Mouse (Mus musculus): Measurements from ENCODE around the gene Slc5a4b. TPM values are rescaled to one million over a fixed set of nuclear protein-coding genes. Genes with fewer than 3 reads are reported as not detected.

Slc5a4b gene
- polyA plus RNA-seq (2012; fragmentation: generic; extraction: Trizol), result not detected
- long read RNA-seq, experiment 1, result 0 reads
- long read RNA-seq, experiment 2, result 0 reads

DNA sequence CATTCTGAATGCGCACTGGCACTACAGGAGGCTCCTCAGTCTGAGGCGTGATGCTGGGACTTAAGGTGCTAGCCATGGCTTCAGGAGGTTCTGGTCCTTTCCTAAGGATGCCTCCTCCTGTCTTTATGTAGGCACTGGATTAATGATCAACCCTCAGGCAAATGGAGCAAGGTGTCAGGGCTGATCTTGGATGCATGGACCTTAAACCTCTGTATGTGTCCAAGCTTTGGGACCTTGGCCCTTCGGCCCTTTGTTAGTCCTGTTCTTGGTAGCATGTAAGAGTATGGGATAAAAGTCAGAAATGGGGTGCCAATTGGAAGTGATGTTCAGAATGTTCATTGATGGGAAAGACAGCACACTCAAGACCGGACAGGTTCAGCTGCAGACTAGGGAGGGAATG is at the start of gene Slc5a4b:
Gene Slc5a4b, minus strand, starts transcription at position 101 of the 400 bp plus-strand sequence.
- no peaks in the 10 kb centered on the region for H3K79me2 ChIP-seq (ENCODE audit: control insufficient read depth, insufficient read depth)
- H3K27me3 ChIP-seq (ENCODE audit: control insufficient read depth, insufficient read depth, insufficient read length), result peaks cover 12% of the 10 kb centered on the region
- TF ChIP-seq MYOG (IDR thresholded peaks at IDR 0.05; ENCODE audit: control insufficient read depth, extremely low read depth, insufficient read length) (no peak), MYOD1 (IDR thresholded peaks at IDR 0.05; ENCODE audit: control insufficient read depth, insufficient read length, low read depth) (no peak), FOSL1 (IDR thresholded peaks at IDR 0.05; ENCODE audit: insufficient read depth, low read length, poor library complexity, severe bottlenecking) (no peak), USF1 (IDR thresholded peaks at IDR 0.05; ENCODE audit: low read depth) (no peak), MAX (IDR thresholded peaks at IDR 0.05) (no peak), CEBPB (IDR thresholded peaks at IDR 0.05; ENCODE audit: low read depth) (no peak), CTCF (IDR thresholded peaks at IDR 0.05; ENCODE audit: control insufficient read depth, insufficient read depth, insufficient read length) (no peak)
- H3ac ChIP-seq (ENCODE audit: control insufficient read depth, insufficient read length, low read depth), result no peak within 1 kb of the TSS
- H3K36me3 ChIP-seq (ENCODE audit: control insufficient read depth, insufficient read depth), result no peaks in the 10 kb centered on the region
- H3K4me3 ChIP-seq (ENCODE audit: insufficient read depth, poor library complexity, severe bottlenecking), result no peak within 1 kb of the TSS
- H3K79me3 ChIP-seq (ENCODE audit: low read depth), result no peaks in the 10 kb centered on the region

- Histone ChIP-seq H3K79me2 (ENCODE audit: control insufficient read depth, insufficient read depth) (no peaks in the 10 kb centered on the region), H3ac (ENCODE audit: control insufficient read depth, insufficient read length, low read depth) (no peak overlapping the region)
These were observed 47.2 kb upstream of the Slc5a4b start for GRCm38 (mm10) chr10:76158009-76158408.

DNA sequence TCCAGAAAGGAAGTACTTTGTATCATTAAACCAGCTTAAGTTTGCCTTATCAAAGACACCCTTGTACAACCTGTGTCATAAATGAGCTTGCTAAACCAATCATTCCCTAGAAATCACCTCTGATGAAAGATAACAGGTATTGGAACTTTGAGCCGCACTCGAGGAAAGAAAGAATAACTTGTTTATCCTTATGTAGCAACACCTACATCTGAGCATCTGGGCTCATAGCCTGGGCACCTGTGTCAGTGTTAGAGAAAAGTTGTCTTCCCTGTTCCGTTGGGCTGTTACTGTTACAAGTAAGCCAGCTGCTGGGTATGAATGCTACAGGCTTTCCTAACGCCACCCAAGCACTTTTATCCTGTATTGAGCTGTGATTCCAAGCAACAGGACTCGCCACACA is 46.8 kb upstream of the Slc5a4b start:
- Histone ChIP-seq H3K79me2 (ENCODE audit: control insufficient read depth, insufficient read depth) (no peaks in the 10 kb centered on the region), H3K36me3 (ENCODE audit: control insufficient read depth, insufficient read depth) (no peaks in the 10 kb centered on the region), H3K79me3 (ENCODE audit: low read depth) (no peaks in the 10 kb centered on the region), H3ac (ENCODE audit: control insufficient read depth, insufficient read length, low read depth) (no peak overlapping the region), H3K4me3 (ENCODE audit: insufficient read depth, poor library complexity, severe bottlenecking) (no peak overlapping the region), H3K27me3 (ENCODE audit: control insufficient read depth, insufficient read depth, insufficient read length) (peaks cover 23% of the 10 kb centered on the region)
- TF ChIP-seq MAX (IDR thresholded peaks at IDR 0.05) (no peak), USF1 (IDR thresholded peaks at IDR 0.05; ENCODE audit: low read depth) (no peak), MYOD1 (IDR thresholded peaks at IDR 0.05; ENCODE audit: control insufficient read depth, insufficient read length, low read depth) (no peak), MYOG (IDR thresholded peaks at IDR 0.05; ENCODE audit: control insufficient read depth, extremely low read depth, insufficient read length) (no peak), CEBPB (IDR thresholded peaks at IDR 0.05; ENCODE audit: low read depth) (no peak), FOSL1 (IDR thresholded peaks at IDR 0.05; ENCODE audit: insufficient read depth, low read length, poor library complexity, severe bottlenecking) (no peak), CTCF (IDR thresholded peaks at IDR 0.05; ENCODE audit: control insufficient read depth, insufficient read depth, insufficient read length) (no peak)

More at GRCm38 (mm10) chr10:76158009-76158408, 47.2 kb upstream of the Slc5a4b start:
- no peaks in the 10 kb centered on the region for H3K36me3 ChIP-seq (ENCODE audit: control insufficient read depth, insufficient read depth)
- no peak for TF ChIP-seq MAX (IDR thresholded peaks at IDR 0.05)
- TF ChIP-seq CEBPB (IDR thresholded peaks at IDR 0.05; ENCODE audit: low read depth), result no peak
- TF ChIP-seq MYOG (IDR thresholded peaks at IDR 0.05; ENCODE audit: control insufficient read depth, extremely low read depth, insufficient read length), result no peak
- TF ChIP-seq MYOD1 (IDR thresholded peaks at IDR 0.05; ENCODE audit: control insufficient read depth, insufficient read length, low read depth), result no peak
- no peak for TF ChIP-seq FOSL1 (IDR thresholded peaks at IDR 0.05; ENCODE audit: insufficient read depth, low read length, poor library complexity, severe bottlenecking)
- TF ChIP-seq USF1 (IDR thresholded peaks at IDR 0.05; ENCODE audit: low read depth), result no peak
- no peak for TF ChIP-seq CTCF (IDR thresholded peaks at IDR 0.05; ENCODE audit: control insufficient read depth, insufficient read depth, insufficient read length)
- no peaks in the 10 kb centered on the region for H3K79me3 ChIP-seq (ENCODE audit: low read depth)
- H3K4me3 ChIP-seq (ENCODE audit: insufficient read depth, poor library complexity, severe bottlenecking), result no peak overlapping the region
- peaks cover 23% of the 10 kb centered on the region for H3K27me3 ChIP-seq (ENCODE audit: control insufficient read depth, insufficient read depth, insufficient read length)

DNA sequence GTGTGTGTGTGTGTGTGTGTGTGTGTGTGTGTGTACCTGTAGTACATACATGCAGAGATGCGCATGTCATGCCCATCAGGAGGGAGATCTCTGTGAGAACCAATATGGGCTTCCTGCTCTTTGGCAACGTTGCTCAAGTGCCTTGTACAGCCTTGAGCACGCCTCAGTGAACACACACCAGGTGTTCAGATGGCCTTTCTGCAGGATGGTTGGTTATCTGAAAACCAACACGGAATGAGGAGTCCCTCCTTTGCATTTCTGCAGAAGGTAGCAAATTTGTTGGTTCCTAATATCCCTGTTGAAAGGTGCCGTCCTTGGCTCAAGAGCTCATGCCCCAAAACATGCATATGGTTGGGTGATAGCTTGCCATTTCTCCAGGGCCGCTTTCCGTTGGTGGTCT is 45.1 kb upstream of the Slc5a4b start:
- Histone ChIP-seq H3K79me2 (ENCODE audit: control insufficient read depth, insufficient read depth) (no peaks in the 10 kb centered on the region), H3K4me3 (ENCODE audit: insufficient read depth, poor library complexity, severe bottlenecking) (no peak overlapping the region), H3K36me3 (ENCODE audit: control insufficient read depth, insufficient read depth) (no peaks in the 10 kb centered on the region), H3K27me3 (ENCODE audit: control insufficient read depth, insufficient read depth, insufficient read length) (peaks cover 27% of the 10 kb centered on the region), H3K79me3 (ENCODE audit: low read depth) (no peaks in the 10 kb centered on the region), H3ac (ENCODE audit: control insufficient read depth, insufficient read length, low read depth) (no peak overlapping the region)
- TF ChIP-seq MAX (IDR thresholded peaks at IDR 0.05) (no peak), FOSL1 (IDR thresholded peaks at IDR 0.05; ENCODE audit: insufficient read depth, low read length, poor library complexity, severe bottlenecking) (no peak), MYOG (IDR thresholded peaks at IDR 0.05; ENCODE audit: control insufficient read depth, extremely low read depth, insufficient read length) (no peak), CEBPB (IDR thresholded peaks at IDR 0.05; ENCODE audit: low read depth) (no peak), CTCF (IDR thresholded peaks at IDR 0.05; ENCODE audit: control insufficient read depth, insufficient read depth, insufficient read length) (no peak), MYOD1 (IDR thresholded peaks at IDR 0.05; ENCODE audit: control insufficient read depth, insufficient read length, low read depth) (no peak), USF1 (IDR thresholded peaks at IDR 0.05; ENCODE audit: low read depth) (no peak)

DNA sequence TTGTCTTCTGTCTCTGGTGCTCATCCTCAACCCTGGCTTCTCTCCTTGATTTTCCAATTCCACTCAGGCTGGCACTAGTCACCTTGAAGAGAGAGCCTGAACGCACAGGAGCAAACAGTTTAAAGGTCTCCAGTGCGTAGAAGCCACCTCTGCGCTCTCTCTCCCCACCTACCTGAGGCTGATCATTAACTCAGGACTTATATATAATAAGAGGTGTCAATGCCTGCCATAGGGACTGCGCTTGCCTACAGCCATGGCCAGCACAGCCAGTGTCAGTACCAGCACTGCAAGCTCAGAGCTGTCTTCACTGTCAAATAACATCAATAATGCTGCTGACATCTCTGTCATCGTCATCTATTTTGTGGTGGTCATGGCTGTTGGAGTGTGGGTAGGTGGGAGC is 36.5 kb upstream of the Slc5a4b start, which contains the start of gene Slc5a4a:
Gene Slc5a4a, plus strand, starts transcription at position 174 of the 400 bp plus-strand sequence.
- H3K27me3 ChIP-seq (ENCODE audit: control insufficient read depth, insufficient read depth, insufficient read length), result peaks cover 7% of the 10 kb centered on the region
- H3K36me3 ChIP-seq (ENCODE audit: control insufficient read depth, insufficient read depth), result no peaks in the 10 kb centered on the region
- H3ac ChIP-seq (ENCODE audit: control insufficient read depth, insufficient read length, low read depth), result no peak within 1 kb of the TSS
- H3K79me3 ChIP-seq (ENCODE audit: low read depth), result no peaks in the 10 kb centered on the region
- TF ChIP-seq MYOG (IDR thresholded peaks at IDR 0.05; ENCODE audit: control insufficient read depth, extremely low read depth, insufficient read length) (no peak), CTCF (IDR thresholded peaks at IDR 0.05; ENCODE audit: control insufficient read depth, insufficient read depth, insufficient read length) (no peak), MYOD1 (IDR thresholded peaks at IDR 0.05; ENCODE audit: control insufficient read depth, insufficient read length, low read depth) (no peak), MAX (IDR thresholded peaks at IDR 0.05) (no peak), FOSL1 (IDR thresholded peaks at IDR 0.05; ENCODE audit: insufficient read depth, low read length, poor library complexity, severe bottlenecking) (no peak), CEBPB (IDR thresholded peaks at IDR 0.05; ENCODE audit: low read depth) (no peak), USF1 (IDR thresholded peaks at IDR 0.05; ENCODE audit: low read depth) (no peak)
- no peaks in the 10 kb centered on the region for H3K79me2 ChIP-seq (ENCODE audit: control insufficient read depth, insufficient read depth)
- H3K4me3 ChIP-seq (ENCODE audit: insufficient read depth, poor library complexity, severe bottlenecking), result no peak within 1 kb of the TSS

Measured in C2C12 (cell line).